Comparison of ENCODE assay signal across 9 mouse cellular contexts in the genomic region with DNA sequence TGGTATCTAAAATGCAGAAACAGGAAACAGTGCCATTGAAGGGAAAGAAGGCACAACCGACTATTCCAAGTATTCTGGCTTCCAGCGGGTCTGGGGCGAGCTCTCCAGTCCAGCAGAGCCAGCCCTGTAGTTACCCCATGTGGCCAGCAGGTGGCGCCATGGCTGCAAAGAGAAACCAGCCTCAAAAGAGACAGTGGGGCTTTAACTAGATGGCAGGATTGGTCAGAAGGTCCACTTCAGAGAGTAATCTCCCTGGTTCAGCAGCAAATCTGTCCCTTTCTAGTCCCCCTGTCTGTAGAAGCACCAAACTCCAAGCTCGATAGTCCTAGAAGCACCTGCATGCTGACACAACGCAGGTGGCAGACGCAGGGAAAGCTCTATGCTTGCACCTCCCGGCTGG. TPM values are rescaled to one million over a fixed set of nuclear protein-coding genes. Genes with fewer than 3 reads are reported as not detected.
A peak's percentile ranks its signal among the peaks of the same experiment; 100 is the strongest.
DNase-seq lines count a peak whose midpoint lies in the region; ATAC-seq lines count a peak whose summit lies in the region.
"Had no signal": no experiment of that assay in that cellular context is flagged by ENCODE, and none has a peak within 500 bp of the region (broad histone marks: within the 10 kb centered on the region; RNA-seq: fewer than 3 reads in every experiment).

No protein-coding gene starts in this region.

- no peak overlapping the region for H3K4me2 ChIP-seq in lung, embryonic 16.5 days (ENCODE audit: low read depth, low read length)
- H3K4me2 ChIP-seq: heart, embryonic 15.5 days had no signal

- H3K9me3 ChIP-seq in lung, embryonic 16.5 days (ENCODE audit: control insufficient read depth, low read length): no peaks in the 10 kb centered on the region
- H3K9me3 ChIP-seq: heart, embryonic 15.5 days had no signal

- peak; percentile 50 for DNase-seq in CD4-positive helper T cell, adult 2 months (ENCODE audit: low read depth, low spot score)
- peak; percentile 81 to 87 for DNase-seq in adrenal gland, adult 18-20 months (ENCODE audit: low spot score in 2 of 2)
- peak; percentile 85 for DNase-seq in embryo, embryonic 10 days (ENCODE audit: low spot score)
- DNase-seq in gastrocnemius, postnatal 4 days (ENCODE audit: low spot score in 2 of 2): peak; percentile 66 to 77
- peak; percentile 90 to 91 for DNase-seq in kidney, postnatal 4 days
- DNase-seq in retina, postnatal 7 days (ENCODE audit: low read depth, low spot score): peak; percentile 71
- peak; percentile 68 for DNase-seq in urinary bladder, adult 2 months (ENCODE audit: low spot score)

- H3K27ac ChIP-seq in lung, embryonic 16.5 days (ENCODE audit: low read length): no peak overlapping the region
- H3K27ac ChIP-seq: heart, embryonic 15.5 days had no signal

- peaks cover 32% of the 10 kb centered on the region for H3K36me3 ChIP-seq in lung, embryonic 16.5 days (ENCODE audit: control insufficient read depth, insufficient read depth, low read length)

- WGBS in lung, embryonic 16.5 days: 38% methylated on average over 8 of the region's 8 CpGs

- ATAC-seq in lung, embryonic 16.5 days (ENCODE audit: low read depth): peak; percentile 29; the same call in 1 of the 2 replicates

- no peak overlapping the region for H3K9ac ChIP-seq in lung, embryonic 16.5 days (ENCODE audit: low read length)
- H3K9ac ChIP-seq: heart, embryonic 15.5 days had no signal

- no peaks in the 10 kb centered on the region for H3K27me3 ChIP-seq in lung, embryonic 16.5 days (ENCODE audit: control insufficient read depth, insufficient read depth, low read depth, low read length)
- H3K27me3 ChIP-seq: heart, embryonic 15.5 days had no signal

- H3K4me1 ChIP-seq in lung, embryonic 16.5 days (replicated peaks; ENCODE audit: control insufficient read depth, insufficient read depth, low read length): no peaks in the 10 kb centered on the region
- H3K4me1 ChIP-seq: heart, embryonic 15.5 days had no signal

- no peak overlapping the region for H3K4me3 ChIP-seq in lung, embryonic 16.5 days (ENCODE audit: low read length)
- H3K4me3 ChIP-seq: heart, embryonic 15.5 days had no signal

RNA-seq across cellular contexts. Expression of gene Mfge8, which starts 8.0 kb away (rescaled TPM):
- 100 to 1,000 TPM; 180 to 220 TPM for total RNA-seq in adrenal gland, adult 18-20 months (2021)
- 100 to 1,000 TPM; 103 TPM for total RNA-seq in gastrocnemius, postnatal 4 days (2021)
- polyA plus RNA-seq in lung, embryonic 16.5 days (2015; fragmentation: Nextera tagmentation; extraction: Ambion mirVana): 393 and 397 TPM in 2 replicates
- polyA plus RNA-seq in urinary bladder, adult 2 months (2012; rRNA removed): 161 and 181 TPM in 2 replicates

RNA-seq across cellular contexts. Expression of gene Hapln3, which starts 10.1 kb away (rescaled TPM):
- under 1 TPM; 0.56 to 0.74 TPM for total RNA-seq in adrenal gland, adult 18-20 months (2021)
- under 1 TPM; 0.22 to 0.57 TPM for total RNA-seq in gastrocnemius, postnatal 4 days (2021)
- polyA plus RNA-seq in lung, embryonic 16.5 days (2015; fragmentation: Nextera tagmentation; extraction: Ambion mirVana): 1.2 and 1.4 TPM in 2 replicates
- polyA plus RNA-seq in urinary bladder, adult 2 months (2012; rRNA removed): 0.44 and 0.69 TPM in 2 replicates
